Mouse (Mus musculus) embryonic facial prominence, embryonic 13.5 days (tissue): ENCODE measurements around the gene Tnfrsf4. TPM values are rescaled to one million over a fixed set of nuclear protein-coding genes. Genes with fewer than 3 reads are reported as not detected.
A peak's percentile ranks its signal among the peaks of the same experiment; 100 is the strongest.

Experiments used
- ATAC-seq: fragments of 200-750 bp; cut with Nextera tagmentation; 2 replicates; pipeline ENCODE4 v1.8.0; 2017; ENCODE audit warnings: low read depth; ENCODE audit not compliant: insufficient number of reproducible peaks, insufficient read depth, low FRiP score, low TSS enrichment
- H3K27ac ChIP-seq: fragments of 300-500 bp; sonication (generic); 2 replicates; pipeline ENCODE4 v1.5.1; 2015; ENCODE audit warnings: moderate library complexity, mild to moderate bottlenecking, inconsistent platforms
- H3K27me3 ChIP-seq: fragments of 300-500 bp; sonication (generic); 2 replicates; pipeline ENCODE4 v1.6.1; 2015; ENCODE audit warnings: mild to moderate bottlenecking, inconsistent platforms
- H3K36me3 ChIP-seq: fragments of 300-500 bp; sonication (generic); 2 replicates; pipeline ENCODE4 v1.6.1; 2015; ENCODE audit warnings: mild to moderate bottlenecking, inconsistent platforms
- H3K4me1 ChIP-seq: fragments of 300-500 bp; sonication (generic); 2 replicates; pipeline ENCODE4 v1.6.1; 2015; ENCODE audit warnings: inconsistent platforms
- H3K4me2 ChIP-seq: fragments of 300-500 bp; sonication (generic); 2 replicates; pipeline ENCODE4 v1.6.1; 2015; ENCODE audit warnings: moderate library complexity, mild to moderate bottlenecking, inconsistent platforms
- H3K4me3 ChIP-seq: fragments of 300-500 bp; sonication (generic); 2 replicates; pipeline ENCODE4 v1.5.1; 2015; ENCODE audit warnings: mild to moderate bottlenecking, inconsistent platforms
- H3K9ac ChIP-seq: fragments of 300-500 bp; sonication (generic); 2 replicates; pipeline ENCODE4 v1.6.1; 2015; ENCODE audit warnings: mild to moderate bottlenecking, inconsistent platforms
- H3K9me3 ChIP-seq: fragments of 300-500 bp; sonication (generic); 2 replicates; pipeline ENCODE4 v1.6.1; 2016; ENCODE audit warnings: inconsistent platforms
- WGBS: fragments of 180-500 bp; shearing (Covaris S2); methylation state at CpG from one replicate; pipeline ENCODE4 v1.1.7; 2015; ENCODE audit warnings: mixed read lengths; 5-methylcytosine and 5-hydroxymethylcytosine counted together
- polyA plus RNA-seq: library from polyadenylated mRNA; unstranded; fragments of >200 nt; fragmentation: Nextera tagmentation; extraction: Ambion mirVana; gene quantifications from 2 replicates; pipeline ENCODE4 v1.2.1, GENCODE M21; 2015

The Tnfrsf4 gene
- polyA plus RNA-seq, 1 experiment from 2014 or later, result 1.3 TPM

- Histone ChIP-seq H3K27ac (peak overlapping the region; percentile 93), H3K36me3 (peaks cover 35% of the 10 kb centered on the region), H3K9me3 (no peaks in the 10 kb centered on the region), H3K4me2 (peak overlapping the region; percentile 98), H3K9ac (peak overlapping the region; percentile 91), H3K27me3 (no peaks in the 10 kb centered on the region), H3K4me3 (peak overlapping the region; percentile 90), H3K4me1 (peaks cover 24% of the 10 kb centered on the region)
- under 1% methylated on average over 70 of the region's 70 CpGs for WGBS
- peak; percentile 82 for ATAC-seq
These were observed 20.6 kb upstream of the Tnfrsf4 start for GRCm38 (mm10) chr4:155992906-155993547.

GRCm38 (mm10) chr4:155993606-155994005, 20.0 kb upstream of the Tnfrsf4 start:
- 5% methylated on average over 15 of the region's 15 CpGs for WGBS
- Histone ChIP-seq H3K9ac (peak overlapping the region; percentile 91), H3K27ac (peak overlapping the region; percentile 93), H3K4me1 (peaks cover 24% of the 10 kb centered on the region), H3K9me3 (no peaks in the 10 kb centered on the region), H3K36me3 (peaks cover 40% of the 10 kb centered on the region), H3K4me3 (peak overlapping the region; percentile 90), H3K4me2 (peak overlapping the region; percentile 70), H3K27me3 (no peaks in the 10 kb centered on the region)
- ATAC-seq, result no peak

- Histone ChIP-seq H3K4me3 (no peak overlapping the region), H3K9me3 (no peaks in the 10 kb centered on the region), H3K36me3 (peaks cover 93% of the 10 kb centered on the region), H3K27me3 (no peaks in the 10 kb centered on the region), H3K9ac (no peak overlapping the region), H3K4me1 (no peaks in the 10 kb centered on the region), H3K27ac (no peak overlapping the region), H3K4me2 (no peak overlapping the region)
- ATAC-seq, result no peak
- WGBS, result 89% methylated on average over 3 of the region's 3 CpGs
These were observed 9.5 kb upstream of the Tnfrsf4 start for GRCm38 (mm10) chr4:156004109-156004508.

GRCm38 (mm10) chr4:156008369-156008768, 5.3 kb upstream of the Tnfrsf4 start:
- Histone ChIP-seq H3K4me1 (no peaks in the 10 kb centered on the region), H3K27me3 (no peaks in the 10 kb centered on the region), H3K9ac (no peak overlapping the region), H3K4me2 (no peak overlapping the region), H3K9me3 (no peaks in the 10 kb centered on the region), H3K27ac (no peak overlapping the region), H3K36me3 (peaks cover 93% of the 10 kb centered on the region), H3K4me3 (no peak overlapping the region)
- WGBS, result 93% methylated on average over 4 of the region's 4 CpGs
- ATAC-seq, result no peak

- WGBS, result 85% methylated on average over 2 of the region's 2 CpGs
- Histone ChIP-seq H3K9ac (no peak overlapping the region), H3K4me3 (no peak overlapping the region), H3K4me1 (no peaks in the 10 kb centered on the region), H3K27me3 (no peaks in the 10 kb centered on the region), H3K36me3 (peaks cover 47% of the 10 kb centered on the region), H3K4me2 (no peak overlapping the region), H3K27ac (no peak overlapping the region), H3K9me3 (no peaks in the 10 kb centered on the region)
- no peak for ATAC-seq
These were observed 793 bp downstream of the Tnfrsf4 start for GRCm38 (mm10) chr4:156014436-156014835.

GRCm38 (mm10) chr4:156019771-156020170, 6.1 kb downstream of the Tnfrsf4 start:
- no peak overlapping the region for H3K27ac ChIP-seq
- no peak overlapping the region for H3K4me2 ChIP-seq
- WGBS, result 91% methylated on average over 12 of the region's 12 CpGs

GRCm38 (mm10) chr4:156021381-156021780, 7.7 kb downstream of the Tnfrsf4 start:
- peaks cover 3% of the 10 kb centered on the region; the same call in 1 of the 2 replicates for H3K4me1 ChIP-seq
- H3K4me2 ChIP-seq, result no peak overlapping the region
- no peak overlapping the region for H3K9ac ChIP-seq
- H3K9me3 ChIP-seq, result no peaks in the 10 kb centered on the region
- 80% methylated on average over 3 of the region's 3 CpGs for WGBS
- peaks cover 28% of the 10 kb centered on the region for H3K36me3 ChIP-seq
- no peaks in the 10 kb centered on the region for H3K27me3 ChIP-seq
- H3K27ac ChIP-seq, result no peak overlapping the region
- ATAC-seq, result no peak
- H3K4me3 ChIP-seq, result no peak overlapping the region

More at GRCm38 (mm10) chr4:156019771-156020170, 6.1 kb downstream of the Tnfrsf4 start:
- Histone ChIP-seq H3K27me3 (no peaks in the 10 kb centered on the region), H3K4me3 (no peak overlapping the region), H3K9me3 (no peaks in the 10 kb centered on the region), H3K9ac (no peak overlapping the region), H3K4me1 (no peaks in the 10 kb centered on the region), H3K36me3 (peaks cover 29% of the 10 kb centered on the region)
- no peak for ATAC-seq

- 79% methylated on average over 9 of the region's 9 CpGs for WGBS
- Histone ChIP-seq H3K27me3 (no peaks in the 10 kb centered on the region), H3K4me3 (no peak overlapping the region), H3K36me3 (peaks cover 32% of the 10 kb centered on the region), H3K9ac (no peak overlapping the region), H3K27ac (no peak overlapping the region), H3K4me2 (no peak overlapping the region), H3K9me3 (no peaks in the 10 kb centered on the region), H3K4me1 (peaks cover 3% of the 10 kb centered on the region; the same call in 1 of the 2 replicates)
- ATAC-seq, result no peak
These were observed 8.3 kb downstream of the Tnfrsf4 start for GRCm38 (mm10) chr4:156021942-156022419.

- no peak for ATAC-seq
- Histone ChIP-seq H3K27me3 (no peaks in the 10 kb centered on the region), H3K27ac (no peak overlapping the region), H3K9ac (no peak overlapping the region), H3K4me1 (peaks cover 3% of the 10 kb centered on the region; the same call in 1 of the 2 replicates), H3K9me3 (no peaks in the 10 kb centered on the region), H3K4me2 (no peak overlapping the region), H3K4me3 (no peak overlapping the region), H3K36me3 (peaks cover 46% of the 10 kb centered on the region)
- 82% methylated on average over 9 of the region's 9 CpGs for WGBS
These were observed 9.9 kb downstream of the Tnfrsf4 start for GRCm38 (mm10) chr4:156023520-156023919.

GRCm38 (mm10) chr4:156024184-156024583, 10.5 kb downstream of the Tnfrsf4 start:
- Histone ChIP-seq H3K27ac (no peak overlapping the region), H3K36me3 (peaks cover 49% of the 10 kb centered on the region), H3K4me2 (no peak overlapping the region), H3K27me3 (no peaks in the 10 kb centered on the region), H3K9ac (no peak overlapping the region), H3K9me3 (no peaks in the 10 kb centered on the region), H3K4me3 (no peak overlapping the region), H3K4me1 (peaks cover 3% of the 10 kb centered on the region; the same call in 1 of the 2 replicates)
- ATAC-seq, result no peak
- 84% methylated on average over 7 of the region's 7 CpGs for WGBS

GRCm38 (mm10) chr4:156026013-156026412, 12.4 kb downstream of the Tnfrsf4 start, which contains the start of gene Tnfrsf18:
Gene Tnfrsf18 (plus strand): TSS chr4:156026164.
- Histone ChIP-seq H3K9me3 (no peaks in the 10 kb centered on the region), H3K4me2 (no peak within 1 kb of the TSS), H3K9ac (peak within 1 kb of the TSS; percentile 41; the same call in 1 of the 2 replicates), H3K27ac (no peak within 1 kb of the TSS), H3K27me3 (no peaks in the 10 kb centered on the region), H3K36me3 (peaks cover 46% of the 10 kb centered on the region), H3K4me3 (no peak within 1 kb of the TSS), H3K4me1 (peaks cover 13% of the 10 kb centered on the region)
- no peak for ATAC-seq
- 53% methylated on average over 4 of the region's 4 CpGs for WGBS

GRCm38 (mm10) chr4:156028580-156028979, 14.9 kb downstream of the Tnfrsf4 start:
- Histone ChIP-seq H3K4me3 (no peak overlapping the region), H3K9ac (no peak overlapping the region), H3K4me1 (peaks cover 31% of the 10 kb centered on the region), H3K4me2 (no peak overlapping the region), H3K36me3 (peaks cover 30% of the 10 kb centered on the region), H3K27me3 (no peaks in the 10 kb centered on the region), H3K27ac (no peak overlapping the region), H3K9me3 (no peaks in the 10 kb centered on the region)
- no peak for ATAC-seq
- WGBS, result 92% methylated on average over 7 of the region's 7 CpGs
